Mouse (Mus musculus): Measurements from ENCODE around the gene Bcar3. TPM values are rescaled to one million over a fixed set of nuclear protein-coding genes. Genes with fewer than 3 reads are reported as not detected.
"Not testable (repeated sequence)": the region's sequence is repeated elsewhere in the genome, so short reads cannot be mapped to it uniquely, and the experiment has no call there.

Bcar3 gene
- total RNA-seq, 2 experiments from 2014 or later, result 13.2 to 18.8 TPM

DNA sequence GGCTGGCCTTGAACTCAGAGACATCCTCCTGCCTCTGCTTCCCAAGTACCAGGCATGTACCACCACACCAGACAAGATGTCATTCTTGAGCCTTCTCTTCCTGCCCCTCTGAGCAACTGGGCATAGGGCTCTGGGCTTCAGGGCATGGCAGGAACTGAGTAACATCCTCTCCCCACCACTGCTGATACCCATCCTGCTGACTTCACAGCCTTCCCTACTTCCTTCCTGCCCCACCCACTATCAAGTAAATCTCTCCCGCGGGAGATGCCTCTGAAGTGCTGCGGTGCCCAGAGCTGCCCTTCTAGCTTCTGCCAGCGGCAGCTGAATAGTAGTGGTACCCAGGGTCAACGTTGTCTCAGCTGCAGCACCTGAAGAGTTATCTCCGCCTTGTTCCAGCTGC is 84.7 kb downstream of the Bcar3 start:
- DNase-seq (ENCODE audit: low spot score in 2 of 2), result no peak

DNA sequence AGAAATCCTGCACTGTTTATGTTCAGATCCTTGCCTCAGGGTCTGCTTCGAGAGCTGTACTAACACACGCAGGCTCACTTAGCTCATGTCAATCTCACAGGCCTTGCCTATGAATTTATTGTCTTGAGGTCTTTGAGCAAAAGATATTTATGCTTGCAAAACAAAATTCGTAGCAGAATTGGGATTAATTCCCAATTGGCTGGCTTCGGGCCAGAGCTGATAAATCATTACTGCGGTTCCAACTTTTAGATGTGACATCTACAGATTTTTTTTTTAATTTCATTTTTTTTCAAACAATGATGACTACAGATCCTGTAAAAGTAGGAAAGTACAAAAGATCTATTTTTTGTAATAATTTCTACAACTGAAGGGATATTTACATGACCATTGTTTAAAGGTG is 86.8 kb downstream of the Bcar3 start:
- no peak for DNase-seq (ENCODE audit: low spot score in 2 of 2)

DNA sequence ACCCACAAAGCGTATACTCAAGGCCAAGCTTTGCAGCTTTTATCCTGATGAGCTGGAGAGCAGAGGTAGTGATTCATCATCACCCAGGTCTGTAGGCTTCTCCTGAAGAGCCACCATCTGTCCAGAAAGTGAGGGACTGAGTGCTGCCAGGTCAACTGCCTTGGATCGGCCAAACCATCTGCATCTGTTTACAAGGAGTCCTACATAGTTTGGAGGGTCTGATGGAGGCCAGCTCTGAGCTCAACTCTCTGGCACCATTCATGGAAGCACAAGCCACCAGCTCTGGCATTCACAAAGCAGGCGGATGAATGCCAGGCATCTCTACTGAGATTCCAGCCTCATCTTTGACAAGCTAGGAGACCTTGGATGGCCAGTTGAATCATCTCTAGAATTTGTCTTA is 87.7 kb downstream of the Bcar3 start:
- DNase-seq (ENCODE audit: low spot score in 2 of 2), result no peak

DNA sequence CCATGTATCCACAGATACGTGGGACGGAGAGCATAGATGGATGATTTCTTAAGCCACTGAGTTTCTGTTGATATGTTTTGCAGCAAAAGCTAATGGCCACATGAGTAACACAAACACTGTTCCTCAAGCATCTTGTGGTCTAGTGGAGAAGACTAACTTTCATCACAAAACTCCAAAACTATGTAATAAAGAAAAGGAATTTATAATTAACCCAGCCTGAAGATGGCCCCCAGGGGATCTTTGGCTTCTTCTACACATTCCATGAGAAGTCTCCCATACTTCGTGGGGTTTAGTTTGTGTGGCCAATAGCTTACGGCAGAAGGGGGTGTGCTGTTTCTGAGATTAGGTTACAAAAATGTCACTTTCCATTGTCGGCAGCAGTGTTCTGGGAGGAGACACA is 92.5 kb downstream of the Bcar3 start:
- no peak for DNase-seq (ENCODE audit: low spot score in 2 of 2)

DNA sequence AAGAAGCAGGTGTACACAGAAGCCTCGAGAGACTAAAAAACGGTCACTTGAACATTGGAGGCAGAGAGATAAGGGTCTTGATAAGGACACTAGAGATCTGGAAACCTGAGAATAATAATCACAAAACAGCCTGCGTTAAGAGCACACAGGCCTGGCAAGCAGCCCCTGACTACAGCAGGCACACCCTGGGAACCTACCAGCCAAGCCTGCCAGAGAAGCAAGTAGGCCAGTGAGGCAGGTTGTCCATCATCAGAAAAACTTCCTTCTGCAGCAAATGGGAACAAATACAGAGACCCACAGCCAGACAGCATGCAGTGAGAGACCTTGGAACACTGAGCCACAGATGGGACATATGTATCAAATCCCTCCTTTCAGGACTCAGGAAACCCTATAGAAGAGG is 93.8 kb downstream of the Bcar3 start:
- no peak for DNase-seq (ENCODE audit: low spot score in 2 of 2)

DNA sequence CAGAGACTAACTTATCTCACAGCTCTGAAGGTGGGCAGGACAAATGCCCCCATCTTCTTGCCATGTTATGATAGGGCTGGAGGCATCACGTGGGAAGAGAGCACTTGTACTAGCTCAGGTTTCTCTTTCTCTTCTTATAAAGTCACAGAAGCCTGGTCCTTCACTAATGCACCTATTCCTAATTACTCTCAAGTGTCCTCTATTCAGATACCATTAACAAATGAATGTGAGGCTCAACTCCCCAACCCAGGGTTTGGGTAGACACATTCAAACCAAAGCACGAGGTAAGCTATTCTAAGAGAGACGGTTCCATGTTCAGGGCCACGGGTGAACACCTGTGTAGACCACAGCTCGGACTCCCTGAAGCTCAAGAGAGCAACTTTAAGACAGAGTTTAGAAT is 96.0 kb downstream of the Bcar3 start:
- DNase-seq (ENCODE audit: low spot score in 2 of 2), result no peak

DNA sequence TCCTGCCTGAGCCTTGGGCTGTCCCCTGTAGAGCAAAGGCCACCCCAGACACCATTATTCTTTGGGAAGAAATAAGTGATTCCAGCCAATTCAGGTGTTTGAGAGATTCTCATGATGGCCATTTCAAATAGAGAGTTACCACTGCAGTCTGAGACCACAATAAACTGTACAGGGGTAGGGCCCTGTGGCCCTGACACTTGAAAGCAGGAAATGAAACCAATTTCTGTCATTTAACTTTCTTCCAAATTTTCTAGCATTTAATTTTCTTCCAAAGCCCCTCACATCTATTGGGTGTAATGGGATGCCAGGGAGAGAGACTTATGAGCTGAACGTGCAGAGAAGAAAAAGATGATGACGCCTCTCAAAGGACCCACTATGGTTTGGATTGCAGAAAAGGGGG is 97.2 kb downstream of the Bcar3 start:
- no peak for DNase-seq (ENCODE audit: low spot score in 2 of 2)

DNA sequence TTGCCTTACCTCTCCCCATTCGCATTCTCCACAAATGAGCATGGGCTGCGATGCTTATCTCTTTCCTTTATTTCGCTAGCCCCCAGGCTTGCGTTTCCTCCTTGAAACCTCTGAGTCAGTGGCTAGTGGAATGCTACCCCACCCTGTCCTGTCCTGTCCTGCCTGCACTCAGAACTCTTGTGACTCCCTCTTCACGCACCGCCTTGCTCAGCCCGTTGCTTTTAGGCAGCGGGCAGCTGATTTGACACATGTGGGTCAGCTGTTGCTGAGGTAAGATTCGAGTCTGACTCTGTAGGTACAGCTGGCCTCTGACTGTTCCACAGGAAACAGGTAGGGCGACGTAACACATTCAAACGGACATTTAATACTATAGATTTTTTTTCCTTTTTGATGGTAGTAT is 97.9 kb downstream of the Bcar3 start:
- no peak for DNase-seq (ENCODE audit: low spot score in 2 of 2)

DNA sequence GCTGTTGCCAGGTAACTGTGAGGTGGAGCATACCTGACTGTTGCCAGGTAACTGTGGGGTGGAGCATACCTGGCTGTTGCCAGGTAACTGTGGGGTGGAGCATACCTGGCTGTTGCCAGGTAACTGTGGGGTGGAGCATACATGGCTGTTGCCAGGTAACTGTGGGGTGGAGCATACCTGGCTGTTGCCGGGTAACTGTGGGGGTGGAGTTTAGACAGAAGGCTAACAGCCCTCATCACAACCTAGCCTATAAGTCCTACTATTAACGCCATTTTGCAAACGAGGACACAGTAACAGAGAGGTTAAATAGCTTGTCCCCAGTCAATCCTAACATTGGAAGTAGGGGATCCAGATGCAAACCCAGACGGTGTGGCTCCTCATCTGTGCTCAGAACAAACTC is 99.5 kb downstream of the Bcar3 start:
- not testable (repeated sequence) for DNase-seq (ENCODE audit: low spot score in 2 of 2)

DNA sequence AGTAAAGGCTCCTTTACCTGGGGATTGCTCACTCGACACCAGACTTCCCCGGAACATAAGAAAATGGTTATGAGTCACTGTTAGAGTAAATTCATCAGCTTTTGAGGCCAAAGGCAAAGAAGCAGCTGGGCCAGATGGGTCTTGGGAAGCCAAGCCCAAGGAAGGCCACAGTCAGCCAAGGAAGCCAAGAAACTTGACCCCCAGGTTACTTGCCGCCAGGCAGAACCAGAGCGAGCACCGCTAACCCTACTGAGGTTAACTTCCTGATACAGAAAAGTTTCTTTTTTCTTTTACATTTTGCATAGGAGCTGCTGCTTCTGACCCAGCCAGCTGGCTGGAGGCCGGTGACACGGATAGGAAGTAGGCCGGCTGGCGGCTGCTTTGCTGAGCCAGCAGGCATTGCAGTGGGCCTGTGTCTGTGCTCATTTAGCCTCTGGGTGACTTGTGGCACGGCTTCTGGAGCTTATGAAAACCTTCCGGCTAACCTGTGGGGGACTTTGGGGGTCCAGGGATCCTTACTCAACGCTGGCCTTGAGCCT is 100.0 kb downstream of the Bcar3 start:
- DNase-seq (ENCODE audit: low spot score in 2 of 2), result no peak

DNA sequence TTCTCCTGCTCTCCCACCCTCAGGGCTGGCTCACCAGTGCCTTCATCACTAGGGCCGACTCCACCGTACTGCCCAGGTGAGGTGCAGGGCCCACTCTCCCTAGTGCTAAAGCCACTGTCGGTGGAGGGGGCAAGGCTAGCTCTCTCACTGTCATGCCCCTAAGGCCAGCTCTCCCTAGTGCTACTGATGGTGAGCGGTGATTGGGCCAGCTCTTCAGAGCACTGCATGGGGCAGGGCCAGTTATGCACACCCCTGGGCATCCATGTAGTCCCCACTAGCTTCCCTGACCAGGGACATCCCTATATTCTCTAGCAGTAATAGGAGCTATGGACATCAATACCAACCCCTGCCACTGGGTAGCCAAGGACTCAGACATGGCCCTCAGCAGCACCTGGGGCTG is 103.0 kb downstream of the Bcar3 start:
- DNase-seq (ENCODE audit: low spot score in 2 of 2), result no peak

DNA sequence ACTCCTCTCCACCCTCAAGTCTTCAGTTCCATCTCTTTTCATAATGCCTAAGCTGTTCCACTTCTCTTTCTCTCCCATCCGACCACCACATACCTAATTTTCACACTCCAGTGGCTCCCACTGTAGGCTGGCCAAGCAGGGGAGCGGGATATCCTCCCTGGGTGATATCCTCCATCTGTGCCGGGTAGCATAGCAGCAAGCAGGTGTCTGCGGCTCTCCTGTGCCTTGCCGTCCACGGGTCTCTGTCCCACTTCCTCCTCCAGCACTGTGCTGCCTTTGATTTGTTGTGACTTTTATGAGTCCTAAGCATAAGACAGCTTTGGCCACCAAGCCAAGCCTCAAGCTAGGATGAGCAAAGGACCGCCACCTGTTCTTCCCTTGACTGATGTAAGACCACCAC is 103.5 kb downstream of the Bcar3 start:
- no peak for DNase-seq (ENCODE audit: low spot score in 2 of 2)

DNA sequence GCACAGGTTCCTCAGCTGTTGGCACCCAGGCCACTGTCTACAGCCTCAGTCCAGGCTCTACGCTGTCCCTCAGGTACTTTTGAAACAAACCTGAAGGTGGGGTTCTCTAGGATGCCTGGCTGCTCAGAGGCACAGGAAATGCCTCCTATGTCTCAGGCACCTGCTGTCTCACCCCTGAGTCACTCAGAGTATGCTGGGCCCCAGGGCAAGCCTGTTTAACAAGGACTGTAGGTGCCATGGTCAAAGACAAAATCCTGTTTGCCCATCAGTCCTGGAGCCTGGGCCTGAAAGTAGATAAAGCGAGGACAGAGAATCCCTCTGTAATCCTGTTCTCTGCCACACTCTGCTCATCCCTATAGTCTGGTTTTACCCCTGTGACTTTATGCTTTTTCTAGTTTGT is 107.1 kb downstream of the Bcar3 start:
- no peak for DNase-seq (ENCODE audit: low spot score in 2 of 2)

DNA sequence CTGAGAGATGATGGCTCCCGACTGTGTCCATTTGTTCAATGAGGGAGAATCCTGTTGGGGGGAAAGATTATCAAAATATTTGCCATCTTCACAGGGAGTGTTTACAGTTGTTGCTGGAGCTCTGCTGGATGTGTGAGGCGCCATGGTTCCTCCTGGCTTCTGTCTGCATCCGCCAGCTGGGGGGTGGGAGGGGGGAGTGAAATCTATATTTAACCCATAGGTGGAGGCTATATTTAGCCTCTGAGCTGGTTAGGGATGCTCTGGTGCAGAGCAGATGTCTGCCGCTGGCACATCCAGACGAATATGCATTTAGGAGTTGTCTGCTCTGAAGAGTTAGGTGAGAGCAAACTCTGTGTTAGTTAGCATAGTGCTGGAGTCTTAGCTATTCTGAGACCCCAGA is 108.2 kb downstream of the Bcar3 start:
- no peak for DNase-seq (ENCODE audit: low spot score in 2 of 2)

DNA sequence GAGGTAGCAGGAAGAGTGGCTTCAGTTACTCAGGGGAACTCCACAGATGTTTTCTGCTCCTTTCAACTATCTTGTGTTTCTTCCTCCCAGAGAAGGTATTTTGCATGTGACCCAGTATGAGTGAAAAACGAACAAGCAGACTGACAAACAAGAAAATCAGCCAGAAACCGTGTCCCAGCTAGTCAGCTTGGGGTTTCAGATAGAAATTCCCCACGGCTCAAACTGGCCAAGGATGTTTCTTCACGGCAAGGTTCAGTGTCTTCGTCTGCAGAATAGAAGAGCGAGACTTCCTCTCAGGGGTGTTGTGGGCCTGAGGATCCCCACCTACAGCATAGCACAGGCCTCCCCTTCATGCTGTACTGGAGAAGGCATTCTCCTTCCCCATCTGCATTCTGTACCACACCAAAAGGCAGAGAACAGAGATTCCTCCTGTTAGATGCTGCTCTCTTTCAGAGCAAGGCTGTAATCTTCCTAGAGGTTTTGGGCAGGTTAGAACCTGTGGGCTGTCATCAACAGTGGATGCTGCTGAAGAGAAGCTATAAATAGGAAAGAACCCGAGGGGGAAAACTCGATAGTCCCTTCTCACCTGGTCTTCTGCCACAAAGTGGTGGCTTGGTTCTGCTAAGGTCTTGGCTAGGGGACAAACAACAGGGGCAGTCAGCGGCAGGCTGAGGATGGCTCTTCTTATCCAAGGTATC is 110.1 kb downstream of the Bcar3 start:
- no peak for DNase-seq (ENCODE audit: low spot score in 2 of 2)

DNA sequence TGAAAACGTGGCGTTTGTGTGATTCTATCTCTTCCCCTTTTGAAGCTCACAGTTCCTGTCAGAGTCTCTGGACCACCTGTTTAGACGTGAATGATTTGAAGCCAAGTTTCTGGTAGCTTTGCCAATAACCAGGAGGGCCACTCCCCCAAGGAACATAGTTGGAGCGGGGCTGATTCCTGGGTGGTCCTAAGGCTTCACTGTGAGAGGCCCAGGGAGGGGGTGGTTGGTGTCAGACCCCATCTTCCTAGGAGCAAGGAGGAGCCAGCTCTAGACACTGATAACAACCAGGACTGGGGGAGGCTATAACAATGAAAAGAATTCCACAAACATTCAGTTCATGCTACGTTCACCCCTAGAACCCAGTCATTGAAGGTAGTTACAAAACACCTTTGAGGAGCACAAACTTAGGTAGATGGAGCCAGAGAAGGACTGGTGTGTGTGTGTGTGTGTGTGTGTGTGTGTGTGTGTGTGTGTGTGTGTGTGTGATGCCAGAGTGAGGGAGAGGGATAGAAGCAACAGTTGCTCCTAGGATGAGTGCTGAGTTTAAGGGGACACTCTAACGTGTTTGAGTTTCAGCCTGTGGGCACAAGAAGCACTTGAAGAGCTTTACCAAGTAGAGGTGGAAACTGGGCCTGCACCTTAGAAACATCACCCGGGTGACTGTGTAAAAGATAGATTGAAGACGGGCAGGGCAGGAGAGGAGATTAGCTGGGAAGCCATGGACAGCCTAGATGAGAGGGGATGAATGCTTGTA is 111.4 kb downstream of the Bcar3 start:
- no peak for DNase-seq (ENCODE audit: low spot score in 2 of 2)

DNA sequence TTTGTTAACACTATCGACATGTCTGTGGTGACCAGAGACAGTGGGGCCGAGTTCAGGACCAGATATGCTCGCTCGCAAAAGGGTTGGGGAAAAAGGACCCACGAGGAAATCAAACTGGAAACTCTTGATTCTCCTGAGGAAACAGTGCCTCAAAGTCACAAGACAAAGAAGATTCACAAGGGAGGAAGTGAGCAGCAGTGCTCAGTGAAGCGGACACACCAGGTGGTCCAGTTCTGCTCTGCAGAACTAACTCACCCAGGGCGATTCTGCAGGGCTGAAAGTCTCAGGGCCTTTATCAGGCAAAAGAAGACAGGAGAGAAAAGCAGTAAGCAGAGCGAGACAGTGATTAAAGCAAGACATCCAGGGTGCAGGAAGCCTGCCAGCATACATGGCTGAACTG is 112.5 kb downstream of the Bcar3 start:
- DNase-seq (ENCODE audit: low spot score in 2 of 2), result no peak

DNA sequence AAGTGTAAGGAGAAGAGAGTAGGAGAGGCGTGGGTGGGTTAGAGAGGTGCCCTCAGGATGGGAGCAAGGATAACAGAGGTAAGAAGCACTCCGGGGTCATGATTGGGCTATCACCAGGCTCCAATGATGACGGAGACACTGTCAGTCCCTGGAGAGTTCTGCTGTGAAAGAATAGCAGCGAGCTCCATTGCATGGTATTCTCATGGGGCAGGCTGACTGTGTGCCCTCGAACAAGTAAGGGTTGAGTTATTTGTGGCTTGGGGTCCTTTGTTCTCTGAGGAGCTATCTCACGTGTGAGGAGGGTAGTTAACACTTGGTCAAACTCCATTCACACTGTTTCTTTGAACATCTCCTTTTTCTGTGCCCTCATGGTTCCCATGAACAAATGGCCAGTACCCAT is 113.8 kb downstream of the Bcar3 start:
- no peak for DNase-seq (ENCODE audit: low spot score in 2 of 2)

DNA sequence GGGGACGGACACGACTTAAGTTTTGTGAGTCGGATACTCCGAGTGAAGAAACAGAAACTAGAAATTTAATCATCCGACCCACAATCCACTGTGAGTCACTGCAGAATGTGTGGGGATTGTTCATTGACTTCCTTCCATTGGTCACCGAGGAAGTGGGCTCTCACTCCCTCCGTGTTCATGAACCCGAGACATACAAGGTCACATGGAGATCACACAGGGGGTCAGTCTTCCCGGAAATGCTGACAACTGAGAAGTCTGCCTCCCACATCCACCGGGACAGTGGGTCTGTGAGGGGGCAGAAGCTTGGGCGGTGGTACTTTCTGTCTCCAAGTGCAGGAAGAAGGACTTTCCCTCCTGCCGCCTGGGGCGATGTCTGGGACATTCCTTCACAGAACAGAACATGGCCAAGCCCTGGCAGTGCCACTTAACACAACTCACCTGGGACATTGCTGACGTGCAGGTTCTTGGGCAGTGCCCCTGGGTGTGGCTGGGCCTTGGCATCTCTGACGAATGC is 114.9 kb downstream of the Bcar3 start:
- DNase-seq (ENCODE audit: low spot score in 2 of 2), result no peak

DNA sequence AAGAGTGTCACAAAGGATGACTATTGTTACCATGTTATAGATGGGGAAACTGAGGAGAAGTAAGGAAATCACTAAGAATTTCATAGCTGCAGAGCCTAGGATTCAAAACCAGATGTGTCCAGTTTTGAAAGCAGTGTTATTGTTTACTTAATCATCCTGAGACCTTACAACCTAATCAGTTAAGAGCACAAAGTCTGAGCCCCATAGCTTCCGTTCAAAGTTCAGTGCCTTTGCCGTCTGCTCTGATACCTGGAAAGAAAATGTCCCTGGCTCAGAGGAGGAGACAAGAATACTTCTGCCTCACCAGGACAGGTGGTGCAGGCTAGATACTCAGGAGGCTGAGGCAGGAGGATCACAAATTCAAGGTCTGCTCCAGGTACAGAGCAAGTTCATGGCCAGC is 117.7 kb downstream of the Bcar3 start:
- DNase-seq (ENCODE audit: low spot score in 2 of 2), result no peak

DNA sequence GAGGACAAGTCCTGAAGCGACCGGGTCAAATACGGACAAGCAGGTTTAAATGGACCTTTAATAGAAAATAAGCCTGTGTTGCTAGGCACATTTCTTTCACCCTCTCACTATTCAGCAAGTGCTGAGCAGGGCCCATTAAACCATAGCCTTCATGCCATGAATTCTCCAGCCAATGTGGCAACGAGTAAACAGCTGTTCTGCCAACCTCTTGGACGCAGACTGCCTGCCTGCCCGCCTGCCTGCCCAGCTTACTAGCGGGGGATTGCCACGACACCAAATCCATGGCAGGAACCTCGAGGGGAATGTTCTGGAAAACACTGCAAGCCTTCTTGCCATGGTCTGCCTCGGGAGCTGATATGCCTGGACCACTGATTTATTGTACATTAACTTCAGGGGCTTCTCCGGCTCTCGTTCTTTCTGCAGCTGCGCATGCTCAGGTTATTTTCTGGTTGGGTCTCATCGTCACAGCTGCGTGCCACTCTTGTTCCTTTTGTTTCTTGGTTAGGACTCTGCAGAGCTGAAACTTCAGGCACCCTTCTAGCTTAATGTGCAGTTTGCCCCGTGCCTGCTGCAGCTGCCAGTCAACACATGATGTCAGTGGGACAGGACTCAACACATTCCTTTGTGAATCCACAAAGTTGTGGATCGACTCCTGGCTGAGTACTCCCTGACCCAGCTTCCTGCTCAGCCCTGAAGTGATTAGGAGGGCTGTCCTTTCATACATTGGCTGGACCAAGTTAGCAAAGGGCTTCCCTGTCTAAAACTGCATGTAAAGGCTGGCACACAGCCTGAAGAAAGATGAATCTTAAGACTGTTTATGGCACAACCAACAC is 120.0 kb downstream of the Bcar3 start:
- peak in 1 of 2 experiments; percentile 31 for DNase-seq (ENCODE audit: low spot score in 2 of 2)

DNA sequence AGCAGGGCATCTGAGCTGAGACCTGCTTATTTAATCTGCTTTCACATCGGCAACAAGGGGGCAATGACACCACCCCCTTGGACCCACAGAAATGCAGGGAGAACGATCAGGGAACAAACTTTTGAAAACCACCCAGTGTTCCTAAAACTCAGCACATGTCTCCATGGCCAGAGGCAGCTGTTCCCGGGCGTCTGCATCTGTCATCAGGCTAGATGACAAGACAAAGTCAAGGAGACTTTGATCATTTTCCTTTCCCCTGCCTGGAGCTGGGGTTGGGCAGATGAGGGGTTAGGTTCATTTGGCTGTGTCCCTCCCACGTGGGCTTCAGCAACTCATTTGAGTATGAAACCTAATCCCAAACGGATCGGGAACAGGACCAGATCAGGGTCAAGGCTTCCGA is 120.9 kb downstream of the Bcar3 start:
- DNase-seq (ENCODE audit: low spot score in 2 of 2), result no peak
